Mouse (Mus musculus): Measurements from ENCODE around the gene Kidins220.

The Kidins220 gene

DNA sequence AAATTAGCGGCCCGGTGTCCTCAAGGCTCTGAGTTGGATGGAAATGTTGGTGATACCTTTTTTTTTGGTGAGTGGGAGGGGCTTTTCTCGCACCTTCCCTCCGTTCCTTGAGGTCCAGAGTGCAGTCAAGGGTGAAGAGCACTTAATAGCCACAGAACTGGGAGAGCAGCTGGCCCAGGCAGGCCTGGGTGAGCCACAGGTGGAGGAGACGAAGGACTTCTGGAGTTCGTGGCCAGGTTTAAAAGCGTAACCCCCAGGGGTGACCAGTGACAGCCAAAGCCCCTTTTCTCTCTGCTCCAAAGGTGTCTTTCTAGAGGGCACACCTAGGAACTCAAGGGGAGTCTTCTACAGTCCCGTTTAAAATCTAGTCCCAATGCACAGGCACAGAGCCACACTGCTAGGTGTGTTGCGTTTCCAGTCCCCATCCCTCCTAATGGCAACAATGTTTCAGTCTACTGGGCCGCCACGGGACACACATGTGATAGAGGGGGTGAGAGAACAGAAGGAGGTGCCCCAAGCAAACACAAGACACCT, 118.6 kb downstream of the Kidins220 start:
- peak; percentile 80 for DNase-seq

- DNase-seq, result peak; percentile 24
Measured at GRCm38 (mm10) chr12:25094621-25095521, 120.1 kb downstream of the Kidins220 start.

DNA sequence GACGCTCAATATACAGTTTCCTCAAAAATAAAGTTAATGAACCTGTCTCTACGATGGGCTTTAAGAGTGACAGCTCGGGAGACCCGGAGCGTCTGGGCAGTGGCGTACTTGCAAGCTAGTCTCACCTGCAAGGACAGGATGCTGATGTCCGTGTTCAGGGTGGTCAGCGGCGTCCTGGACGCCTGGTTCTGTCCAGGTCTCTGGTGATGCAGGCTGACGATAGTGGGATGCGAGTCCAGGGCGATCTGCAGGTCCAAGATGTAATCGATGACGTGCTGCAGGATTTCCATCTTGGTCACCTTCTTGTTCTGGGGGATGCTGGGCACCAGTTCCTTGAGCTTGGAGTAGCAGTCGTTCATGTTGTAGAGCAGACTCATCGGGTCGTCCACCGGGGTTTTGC, 120.8 kb downstream of the Kidins220 start:
- DNase-seq, result no peak

GRCm38 (mm10) chr12:25095974-25096639, 121.4 kb downstream of the Kidins220 start:
- peak; percentile 99 for DNase-seq

DNA sequence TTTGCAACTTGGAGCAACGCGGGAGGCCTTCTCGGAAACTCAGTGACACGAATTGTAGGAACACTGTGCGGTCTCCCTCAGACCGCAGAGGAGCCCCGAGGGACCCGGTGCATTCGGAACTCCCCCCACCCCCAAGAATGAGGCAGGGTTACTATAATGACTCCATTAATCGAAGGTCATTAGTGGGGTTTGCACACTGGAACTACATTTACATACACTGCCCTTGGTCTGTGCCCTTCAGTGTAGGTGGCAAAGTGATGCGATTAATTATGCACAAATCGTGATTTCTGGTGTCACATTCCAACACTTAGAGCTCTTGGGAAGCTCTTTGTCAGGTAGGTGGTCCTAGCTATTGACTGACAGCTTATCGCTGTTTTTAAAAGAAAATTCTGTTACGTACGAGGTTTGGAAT, 121.9 kb downstream of the Kidins220 start:
- peak; percentile 64 for DNase-seq

DNA sequence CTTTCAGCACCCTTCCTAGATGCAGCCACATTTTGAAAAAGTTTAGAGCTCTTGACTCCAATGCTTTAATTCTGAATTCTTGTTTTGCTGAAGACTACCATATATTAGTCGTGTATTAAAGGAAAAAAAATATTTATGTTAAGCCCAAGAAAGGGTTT, 122.2 kb downstream of the Kidins220 start, which contains the start of gene Id2:
Gene Id2 (minus strand): TSS at position 89 of the 158 bp plus-strand sequence.
- DNase-seq, result no peak

- peak; percentile 92 for DNase-seq
Measured at GRCm38 (mm10) chr12:25097210-25098160, 122.8 kb downstream of the Kidins220 start.

DNA sequence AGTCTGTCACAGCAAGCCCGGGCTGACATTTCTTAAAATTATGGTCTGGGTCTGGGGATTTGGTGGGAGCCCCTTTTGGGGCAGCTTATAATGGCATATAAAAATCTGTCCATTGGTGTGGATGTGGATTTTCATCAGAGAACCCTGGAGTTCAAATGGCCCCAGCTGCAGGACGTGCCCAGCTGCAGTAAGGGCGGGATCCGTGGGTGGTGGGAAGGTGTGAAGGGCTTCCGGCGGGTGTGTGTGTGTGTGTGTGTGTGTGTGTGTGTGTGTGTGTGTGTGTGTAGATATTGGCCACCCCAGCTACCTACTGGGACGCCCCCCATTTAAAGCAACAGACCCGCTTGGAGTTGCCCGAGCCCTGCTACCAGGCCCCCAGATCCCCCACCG, 123.4 kb downstream of the Kidins220 start:
- no peak for DNase-seq

- peak; percentile 97 for DNase-seq
Measured at GRCm38 (mm10) chr12:25098561-25099312, 124.0 kb downstream of the Kidins220 start.

DNA sequence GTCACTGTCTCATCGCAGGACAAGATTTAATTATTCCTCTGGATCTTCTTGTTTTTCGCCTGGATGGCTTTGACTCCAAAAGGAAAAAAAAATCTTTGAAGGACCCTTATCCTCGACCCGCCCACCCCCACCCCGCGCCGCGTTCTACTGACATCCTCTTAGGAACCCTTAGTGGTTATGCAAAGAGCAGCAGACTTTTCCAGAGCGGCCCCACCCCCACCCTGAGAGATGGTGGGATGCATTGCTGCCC, 124.5 kb downstream of the Kidins220 start:
- peak; percentile 63 for DNase-seq

DNA sequence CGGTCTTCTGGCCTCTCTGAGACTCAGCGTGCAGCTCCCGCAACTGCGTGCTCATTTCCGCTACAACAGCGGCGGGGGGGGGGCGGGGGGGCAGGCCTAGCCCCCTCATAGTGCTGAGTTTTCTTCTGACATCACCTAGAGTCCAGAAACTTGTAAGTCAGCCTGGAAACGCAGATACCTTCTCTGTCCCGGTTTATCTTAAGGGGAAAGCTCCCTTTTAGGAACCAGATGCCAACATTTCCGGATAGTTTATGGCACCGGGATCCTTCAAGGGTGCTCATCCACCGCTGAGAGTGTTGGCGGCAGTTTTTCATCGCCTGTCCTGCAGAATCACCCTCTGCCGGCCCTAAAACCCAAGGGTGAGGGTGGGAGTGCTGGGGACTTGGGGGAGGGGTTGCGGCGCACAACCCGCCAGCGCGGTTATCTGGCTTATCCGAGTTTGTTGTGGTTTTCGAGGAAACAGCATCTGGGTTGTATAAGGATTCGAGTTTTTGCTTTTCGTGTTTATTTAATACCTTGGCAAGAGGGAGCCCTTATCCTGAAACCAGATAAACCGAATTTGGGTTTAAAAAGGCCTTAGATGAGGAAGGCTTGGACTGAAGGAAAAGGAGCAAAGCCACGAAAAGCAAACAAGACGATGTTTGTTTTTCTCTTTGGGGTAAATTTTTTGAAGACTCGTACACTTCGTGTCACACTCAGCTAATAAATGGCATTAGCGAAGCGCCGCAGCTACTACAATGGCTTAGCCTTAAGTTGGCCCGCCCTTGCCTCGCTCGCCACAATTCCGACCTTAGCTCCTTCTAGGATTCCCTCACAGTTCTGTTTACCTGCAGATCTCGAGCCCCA, 125.1 kb downstream of the Kidins220 start:
- DNase-seq, result peak; percentile 49

GRCm38 (mm10) chr12:25100411-25101217, 125.9 kb downstream of the Kidins220 start:
- DNase-seq, result peak; percentile 61

DNA sequence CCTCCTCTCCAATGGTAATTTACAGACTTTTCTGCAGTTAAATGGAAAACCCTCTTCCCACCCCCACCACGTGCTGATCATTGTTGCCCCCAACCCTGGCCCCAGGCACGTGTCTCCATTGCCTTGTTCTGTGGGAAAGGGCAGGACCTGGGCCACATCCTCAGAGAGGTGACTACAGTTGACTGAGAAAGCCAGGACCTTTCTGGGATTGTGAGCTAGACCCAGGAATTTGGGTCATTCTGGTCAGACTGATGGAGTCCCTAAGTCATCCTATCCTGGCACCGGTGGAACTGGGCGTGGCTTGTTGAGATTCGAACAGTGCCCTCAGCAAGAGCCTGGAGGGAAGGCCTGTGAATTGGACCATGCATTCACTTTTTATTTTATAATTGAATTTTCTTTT, 126.7 kb downstream of the Kidins220 start:
- peak; percentile 61 for DNase-seq

DNA sequence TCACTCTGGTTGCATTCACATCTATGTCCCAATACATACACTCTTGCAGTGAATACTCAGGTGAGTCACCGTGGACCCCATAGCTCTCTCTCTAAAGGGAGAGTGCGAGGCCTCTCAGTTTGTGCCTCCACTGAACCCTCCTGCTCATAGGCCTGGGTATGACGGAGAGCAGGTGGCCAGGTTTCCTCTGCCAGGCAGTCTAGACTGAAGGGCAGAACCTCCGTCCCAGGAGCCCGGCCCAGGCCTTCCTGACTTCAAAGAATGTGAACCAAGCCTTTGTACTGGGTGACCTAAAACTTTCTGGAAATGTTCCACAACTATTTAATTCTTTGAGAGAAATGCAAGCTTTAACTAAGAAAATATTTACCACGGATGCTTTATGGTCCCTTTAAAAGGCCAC, 129.2 kb downstream of the Kidins220 start:
- no peak for DNase-seq

- DNase-seq, result no peak
Measured at GRCm38 (mm10) chr12:25104541-25104940, 129.8 kb downstream of the Kidins220 start.

GRCm38 (mm10) chr12:25108865-25109264, 134.1 kb downstream of the Kidins220 start:
- DNase-seq, result peak; percentile 84

GRCm38 (mm10) chr12:25109971-25110681, 135.4 kb downstream of the Kidins220 start:
- DNase-seq, result peak; percentile 83

- DNase-seq, result no peak
Measured at GRCm38 (mm10) chr12:25110682-25111078, 136.0 kb downstream of the Kidins220 start.
